Mouse (Mus musculus) heart, embryonic 14.5 days (tissue): Measurements from ENCODE around the gene Kank1. TPM values are rescaled to one million over a fixed set of nuclear protein-coding genes. Genes with fewer than 3 reads are reported as not detected.

Source experiments
- ATAC-seq: fragments of 200-750 bp; cut with Nextera tagmentation; 2 replicates; pipeline ENCODE4 v1.8.0; 2017; ENCODE audit warnings: low read depth, moderate TSS enrichment; ENCODE audit not compliant: insufficient number of reproducible peaks, insufficient read depth, low FRiP score
- H3K27ac ChIP-seq, 2 experiments: fragments of 200-500 bp in 1 of 2; fragments of 300-500 bp in 1 of 2; sonication (generic) in 1 of 2; replicated peaks in 1 of 2; 2 replicates each; pipeline ENCODE4 v1.5.1; 2012 to 2014; ENCODE audit warnings: low read depth in 2 of 2, low read length in 2 of 2, control low read depth in 1 of 2, mild to moderate bottlenecking in 1 of 2, mixed read lengths in 1 of 2; ENCODE audit not compliant: control insufficient read depth in 1 of 2, insufficient read depth in 1 of 2
- H3K27me3 ChIP-seq: fragments of 300-500 bp; sonication (generic); 2 replicates; pipeline ENCODE4 v1.6.1; 2014; ENCODE audit warnings: mild to moderate bottlenecking, low read length, control low read depth; ENCODE audit not compliant: control insufficient read depth, insufficient read depth
- H3K36me3 ChIP-seq: fragments of 300-500 bp; sonication (generic); 2 replicates; pipeline ENCODE4 v1.6.1; 2014; ENCODE audit warnings: mild to moderate bottlenecking, control low read depth, low read length, mixed read lengths; ENCODE audit not compliant: control insufficient read depth, insufficient read depth
- H3K4me1 ChIP-seq, 2 experiments: fragments of 200-500 bp in 1 of 2; fragments of 300-500 bp in 1 of 2; sonication (generic) in 1 of 2; 2 replicates each; pipeline ENCODE4 v1.6.1; 2012 to 2014; ENCODE audit warnings: low read length in 2 of 2, control low read depth in 1 of 2, mixed read lengths in 1 of 2; ENCODE audit not compliant: control insufficient read depth in 2 of 2, insufficient read depth in 2 of 2
- H3K4me2 ChIP-seq: fragments of 300-500 bp; sonication (generic); 2 replicates; pipeline ENCODE4 v1.6.1; 2014; ENCODE audit warnings: mild to moderate bottlenecking, low read length
- H3K4me3 ChIP-seq, 2 experiments: fragments of 200-500 bp in 1 of 2; fragments of 300-500 bp in 1 of 2; sonication (generic) in 1 of 2; 2 replicates each; pipeline ENCODE4 v1.5.1; 2012 to 2014; ENCODE audit warnings: low read length in 2 of 2, mild to moderate bottlenecking in 2 of 2, control low read depth in 1 of 2, low read depth in 1 of 2, moderate library complexity in 1 of 2; ENCODE audit not compliant: control insufficient read depth in 1 of 2, insufficient read depth in 1 of 2
- H3K9ac ChIP-seq: fragments of 300-500 bp; sonication (generic); 2 replicates; pipeline ENCODE4 v1.6.1; 2014; ENCODE audit warnings: mild to moderate bottlenecking, low read length
- H3K9me3 ChIP-seq: fragments of 300-500 bp; sonication (generic); 2 replicates; pipeline ENCODE4 v1.6.1; 2016; ENCODE audit warnings: low read length, control low read depth; ENCODE audit not compliant: control insufficient read depth
- WGBS: fragments of 180-500 bp; shearing (Covaris S2); extraction: QIAGEN DNeasy Blood & Tissue Kit; methylation state at CpG from one replicate; pipeline ENCODE4 v1.1.7; 2014; 5-methylcytosine and 5-hydroxymethylcytosine counted together
- polyA plus RNA-seq: library from polyadenylated mRNA; unstranded; fragments of >200 nt; fragmentation: Nextera tagmentation; extraction: Ambion mirVana; gene quantifications from 2 replicates; pipeline ENCODE4 v1.2.1, GENCODE M21; 2014

Kank1 gene
- polyA plus RNA-seq, 1 experiment from 2014 or later = 46.4 TPM

DNA sequence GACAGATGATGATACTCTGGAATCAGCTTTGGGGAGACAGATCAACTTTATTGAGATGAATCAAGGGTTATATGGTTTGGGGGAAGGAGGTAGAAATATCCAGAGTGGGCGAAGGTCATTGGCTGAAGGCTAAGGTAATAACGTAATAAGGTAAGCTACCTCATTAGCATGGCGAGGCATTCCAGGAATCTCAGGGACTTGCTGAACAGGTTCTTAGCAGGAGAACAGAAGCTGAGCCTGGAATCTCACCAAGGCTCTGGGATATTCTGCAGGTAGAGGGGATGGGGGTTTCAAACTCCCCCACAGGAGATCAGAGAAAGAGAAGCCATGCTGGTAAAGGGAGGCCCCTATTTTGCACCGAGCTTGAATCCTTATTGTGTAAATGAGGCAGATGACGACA lies 60.5 kb downstream of the Kank1 start:
- Histone ChIP-seq H3K4me1 (peaks cover 0 to 5% of the 10 kb centered on the region in 2 experiments; a peak in 1 of 4 replicates), H3K4me3 (no peak overlapping the region), H3K9ac (no peak overlapping the region), H3K9me3 (no peaks in the 10 kb centered on the region), H3K27ac (no peak overlapping the region), H3K36me3 (no peaks in the 10 kb centered on the region), H3K27me3 (no peaks in the 10 kb centered on the region), H3K4me2 (no peak overlapping the region)
- 76% methylated on average over 5 of the region's 5 CpGs for WGBS
- ATAC-seq = no peak

DNA sequence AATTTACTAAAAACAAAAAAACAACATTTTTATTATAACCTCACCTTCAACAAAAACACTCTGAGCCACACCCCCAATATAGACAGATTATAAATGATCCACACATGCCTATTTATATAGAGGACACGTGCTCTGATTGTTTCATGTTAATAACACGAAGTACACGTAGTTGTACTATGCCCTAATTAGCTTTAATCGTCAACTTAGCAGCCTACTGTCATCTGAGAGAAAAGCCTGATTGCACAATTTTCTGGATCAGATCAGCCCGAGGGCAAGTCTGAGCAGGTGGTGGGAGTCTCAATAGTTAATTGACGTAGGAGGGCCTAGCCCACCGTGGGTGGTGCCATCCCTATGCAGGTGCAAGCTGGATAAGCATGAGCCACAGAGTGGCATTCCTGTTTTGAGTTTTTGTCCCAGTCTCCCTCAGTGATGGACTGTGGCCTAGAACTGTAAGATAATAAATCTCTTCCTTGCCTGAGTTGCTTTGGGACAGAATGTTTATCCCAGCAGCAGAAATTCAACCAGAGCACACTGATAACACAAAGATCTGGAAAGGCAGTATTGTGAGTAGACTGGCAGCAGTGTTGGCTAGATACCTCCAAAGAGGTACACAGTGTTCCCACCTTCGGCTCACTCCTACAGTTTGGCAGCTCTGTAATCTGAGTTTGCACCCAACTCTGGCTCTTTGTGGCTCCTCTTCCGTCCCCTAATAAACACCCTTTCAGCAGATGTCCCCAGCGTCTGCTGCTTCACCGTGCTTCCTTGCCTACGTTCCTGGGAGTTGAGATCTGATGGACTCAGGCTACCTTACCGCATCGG lies 63.3 kb downstream of the Kank1 start:
- Histone ChIP-seq H3K36me3 (no peaks in the 10 kb centered on the region), H3K27ac (no peak overlapping the region), H3K9me3 (no peaks in the 10 kb centered on the region), H3K9ac (no peak overlapping the region), H3K27me3 (no peaks in the 10 kb centered on the region), H3K4me3 (no peak overlapping the region), H3K4me2 (no peak overlapping the region), H3K4me1 (peaks cover 0 to 5% of the 10 kb centered on the region in 2 experiments; a peak in 1 of 4 replicates)
- WGBS = 89% methylated on average over 14 of the region's 14 CpGs
- no peak for ATAC-seq

DNA sequence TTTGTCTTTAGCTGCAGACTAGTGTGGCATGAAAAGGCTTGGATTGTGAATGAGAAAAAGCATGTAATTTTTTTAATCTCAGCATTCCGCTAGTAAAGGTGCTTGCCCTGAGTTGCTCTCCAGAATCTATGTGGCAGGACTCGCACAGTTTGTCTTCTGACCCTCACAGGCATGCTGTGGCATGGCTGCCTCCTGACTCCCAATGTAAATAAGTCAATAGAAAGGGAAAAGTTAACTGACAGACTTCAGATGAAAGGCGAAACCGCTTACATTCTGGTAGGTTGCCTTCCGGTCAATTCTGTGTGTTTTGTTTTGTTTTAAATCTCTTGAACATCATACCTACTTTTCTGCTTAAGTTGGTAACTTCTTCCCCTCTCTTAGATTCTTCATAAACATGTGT lies 64.4 kb downstream of the Kank1 start:
- 88% methylated on average over 5 of the region's 5 CpGs for WGBS
- Histone ChIP-seq H3K9ac (no peak overlapping the region), H3K4me3 (no peak overlapping the region), H3K4me2 (no peak overlapping the region), H3K36me3 (no peaks in the 10 kb centered on the region), H3K9me3 (no peaks in the 10 kb centered on the region), H3K27me3 (0 out of 2 replicates have a peak, but pooled peaks cover 3% of the 10 kb centered on the region), H3K27ac (no peak overlapping the region), H3K4me1 (peaks cover 0 to 5% of the 10 kb centered on the region in 2 experiments; a peak in 1 of 4 replicates)
- no peak for ATAC-seq

DNA sequence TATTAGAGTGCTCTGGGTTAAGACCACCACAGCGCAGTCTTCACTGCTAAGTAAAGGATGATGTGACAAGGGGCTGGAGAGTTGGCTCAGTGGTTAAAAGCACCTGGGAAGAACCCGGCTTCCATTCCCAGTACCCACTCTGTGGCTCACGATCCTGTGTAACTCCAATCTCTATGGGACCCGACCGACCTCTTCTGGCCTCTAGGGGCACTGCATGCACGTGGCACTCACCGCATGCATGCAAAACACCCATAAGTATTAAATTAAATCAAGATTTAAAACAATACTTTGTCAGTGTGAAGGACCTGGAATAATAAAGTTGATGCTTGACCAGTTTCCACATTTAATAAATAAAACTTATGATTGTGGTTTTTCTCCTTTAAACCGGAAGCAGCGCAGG lies 69.5 kb downstream of the Kank1 start:
- H3K36me3 ChIP-seq = no peaks in the 10 kb centered on the region
- H3K27me3 ChIP-seq = 0 out of 2 replicates have a peak, but pooled peaks cover 3% of the 10 kb centered on the region
- H3K4me1 ChIP-seq = peaks cover 10 to 37% of the 10 kb centered on the region in 2 experiments
- no peak overlapping the region for H3K4me2 ChIP-seq
- H3K4me3 ChIP-seq = no peak overlapping the region
- ATAC-seq = no peak
- H3K9me3 ChIP-seq = no peaks in the 10 kb centered on the region
- no peak overlapping the region for H3K9ac ChIP-seq
- H3K27ac ChIP-seq = no peak overlapping the region
- WGBS = 61% methylated on average over 9 of the region's 9 CpGs

DNA sequence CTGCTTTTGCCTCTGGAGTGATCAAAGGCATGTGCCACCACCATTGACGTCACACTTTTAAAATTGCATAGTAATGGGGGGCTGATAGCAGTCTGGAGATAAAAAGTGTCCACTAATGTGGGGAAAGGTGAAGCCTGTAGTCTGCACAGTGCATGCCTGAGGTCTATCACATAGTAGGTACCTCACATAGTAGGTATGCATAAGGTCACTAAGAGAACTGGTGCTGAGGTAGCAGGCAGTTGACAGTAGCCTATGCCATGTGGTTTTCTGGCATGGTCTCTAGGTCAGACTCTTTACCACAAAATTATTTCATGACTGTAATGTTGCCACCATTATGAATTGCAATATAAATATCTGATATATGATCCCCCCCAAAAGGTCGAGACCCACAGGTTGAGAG lies 71.4 kb downstream of the Kank1 start:
- Histone ChIP-seq H3K9ac (no peak overlapping the region), H3K4me2 (peak overlapping the region; percentile 55; the same call in 1 of the 2 replicates), H3K4me3 (no peak overlapping the region), H3K27ac (peak overlapping the region; percentile 57 to 59; a peak in 3 of 4 replicates), H3K27me3 (0 out of 2 replicates have a peak, but pooled peaks cover 3% of the 10 kb centered on the region), H3K9me3 (no peaks in the 10 kb centered on the region), H3K4me1 (peaks cover 22 to 56% of the 10 kb centered on the region in 2 experiments), H3K36me3 (no peaks in the 10 kb centered on the region)
- ATAC-seq = no peak
- WGBS = 23% methylated on average over 2 of the region's 2 CpGs

DNA sequence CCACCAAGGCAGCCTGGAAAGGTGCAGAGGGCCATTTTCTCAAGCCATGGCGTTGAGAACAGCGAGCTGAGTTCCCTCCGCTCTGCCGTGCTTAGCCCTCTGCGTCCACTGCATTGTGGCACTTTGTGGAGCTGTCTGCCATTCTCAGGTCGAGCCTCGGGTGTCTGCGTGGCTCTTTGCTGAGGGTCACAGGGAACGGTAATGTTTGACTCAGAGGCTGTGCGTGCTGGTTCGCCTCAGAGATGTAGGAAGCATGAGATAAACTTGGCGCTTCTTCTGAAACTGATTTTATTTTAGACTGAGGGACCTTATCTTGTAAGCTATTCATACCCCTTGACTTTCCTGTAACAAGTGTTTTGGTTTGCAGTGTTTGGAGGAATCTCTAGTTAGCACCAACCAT lies 72.0 kb downstream of the Kank1 start:
- Histone ChIP-seq H3K27me3 (0 out of 2 replicates have a peak, but pooled peaks cover 3% of the 10 kb centered on the region), H3K4me2 (peak overlapping the region; percentile 55), H3K27ac (peak overlapping the region; percentile 57 to 59), H3K36me3 (no peaks in the 10 kb centered on the region), H3K4me3 (peak overlapping the region; percentile 3 to 8; a peak in 3 of 4 replicates), H3K9me3 (no peaks in the 10 kb centered on the region), H3K4me1 (peaks cover 22 to 57% of the 10 kb centered on the region in 2 experiments), H3K9ac (peak overlapping the region; percentile 16; the same call in 1 of the 2 replicates)
- ATAC-seq = no peak
- WGBS = 6% methylated on average over 12 of the region's 12 CpGs

DNA sequence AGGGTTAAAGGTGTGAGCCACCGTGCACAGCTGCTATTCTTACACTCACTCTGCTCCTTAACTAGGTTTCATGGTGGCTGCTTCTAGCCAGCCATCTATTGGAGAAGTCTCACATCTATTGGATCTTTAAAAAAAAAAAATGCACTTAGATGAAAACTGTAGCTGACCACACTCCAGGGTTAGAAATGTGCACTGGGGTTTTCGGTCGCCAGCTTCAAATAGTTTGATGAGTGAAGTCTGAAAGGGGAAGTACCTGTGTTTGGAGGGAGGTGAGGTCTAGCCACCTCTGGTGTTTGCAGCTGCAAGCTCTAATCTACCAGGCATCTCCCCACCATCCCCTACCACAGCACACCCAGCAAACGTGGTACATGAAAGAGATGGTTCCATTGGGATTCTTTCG lies 74.2 kb downstream of the Kank1 start:
- Histone ChIP-seq H3K27ac (no peak overlapping the region), H3K9me3 (no peaks in the 10 kb centered on the region), H3K27me3 (no peaks in the 10 kb centered on the region), H3K36me3 (no peaks in the 10 kb centered on the region), H3K4me2 (no peak overlapping the region), H3K4me1 (peaks cover 28 to 66% of the 10 kb centered on the region in 2 experiments), H3K9ac (no peak overlapping the region), H3K4me3 (no peak overlapping the region)
- 65% methylated on average over 5 of the region's 5 CpGs for WGBS
- no peak for ATAC-seq
